Mouse (Mus musculus): ENCODE data around the gene D17Wsu92e. TPM values are rescaled to one million over a fixed set of nuclear protein-coding genes. Genes with fewer than 3 reads are reported as not detected.
A peak's percentile ranks its signal among the peaks of the same experiment; 100 is the strongest.

The D17Wsu92e gene
- total RNA-seq, 2 experiments from 2014 or later: 127 to 130 TPM

DNA sequence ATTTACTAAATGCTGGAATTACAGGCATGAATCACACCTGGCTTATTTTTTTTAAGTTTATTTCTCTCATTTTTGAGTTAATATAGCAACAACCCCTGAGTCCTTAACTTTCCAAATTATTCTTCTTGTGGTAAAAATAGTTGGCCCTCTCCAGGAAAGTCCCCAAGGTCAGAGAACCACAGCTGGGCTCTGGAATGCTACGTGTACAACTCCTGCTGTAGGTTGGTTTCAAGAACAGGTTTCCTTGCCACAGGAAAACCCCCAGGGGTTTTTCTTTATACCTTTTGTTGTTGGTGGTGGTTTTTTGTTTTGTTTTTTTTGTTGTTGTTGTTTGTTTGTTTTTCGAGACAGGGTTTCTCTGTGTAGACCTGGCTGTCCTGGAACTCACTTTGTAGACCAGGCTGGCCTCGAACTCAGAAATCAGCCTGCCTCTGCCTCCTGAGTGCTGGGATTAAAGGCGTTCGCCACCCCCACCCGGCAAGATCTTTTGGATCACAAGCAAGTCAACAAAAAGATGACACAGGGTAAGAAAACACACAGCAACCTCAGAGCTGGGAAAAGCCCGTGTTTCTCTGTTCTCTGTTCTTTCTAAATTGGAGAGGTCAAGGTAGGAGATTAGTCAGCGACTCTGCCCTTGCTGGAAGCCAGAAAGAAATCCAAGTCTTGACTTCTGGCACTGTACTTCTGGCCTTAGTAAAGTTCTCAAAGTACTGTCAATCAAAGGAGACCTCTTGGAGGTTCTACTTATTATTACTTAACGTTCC is 2.9 kb upstream of the D17Wsu92e start:
- no peak for DNase-seq (ENCODE audit: low spot score in 2 of 2)

DNA sequence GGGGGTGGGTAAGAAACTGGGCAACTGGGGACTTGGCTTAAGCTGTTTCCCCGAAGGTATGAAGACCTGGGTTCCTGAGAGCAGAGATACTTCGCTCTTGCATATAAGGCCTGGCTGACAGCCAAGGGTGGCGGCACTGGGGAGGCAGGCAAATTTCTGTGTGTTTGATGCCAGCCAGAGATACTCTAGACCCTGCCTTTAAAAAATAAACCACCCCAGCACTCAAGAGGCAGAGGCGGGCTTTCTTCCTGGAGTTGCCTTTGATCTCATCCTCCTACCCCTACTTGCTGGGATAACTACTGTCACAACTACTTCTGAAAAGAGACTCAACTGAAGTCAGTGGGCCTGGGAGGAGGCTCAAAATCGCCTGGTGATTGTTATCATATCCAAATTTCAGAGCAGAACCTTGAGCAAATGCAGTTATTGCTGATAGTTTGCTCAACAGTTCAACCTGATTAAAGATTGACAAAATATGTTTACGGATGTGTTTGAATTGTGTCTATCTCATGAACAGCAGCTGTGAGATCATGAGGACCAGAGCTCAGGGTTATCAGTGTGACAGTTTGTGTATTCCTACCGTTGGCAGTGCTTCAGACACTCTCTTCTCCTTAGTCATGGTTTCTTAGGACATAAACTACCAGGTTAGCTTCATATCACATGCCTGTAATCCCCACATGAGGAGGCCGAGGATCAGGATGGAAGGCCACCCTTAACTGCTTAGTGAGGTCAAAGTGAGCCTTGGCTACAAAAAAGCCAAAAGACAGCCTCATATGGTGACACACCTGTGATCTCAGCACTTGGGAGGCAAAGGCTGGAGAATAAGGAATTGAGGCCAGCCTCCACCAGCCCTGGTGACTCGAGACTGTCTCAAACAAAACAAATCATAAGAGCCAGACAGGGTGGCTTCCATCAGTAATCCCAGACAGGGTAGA is 1.2 kb upstream of the D17Wsu92e start:
- no peak for DNase-seq (ENCODE audit: low spot score in 2 of 2)

DNA sequence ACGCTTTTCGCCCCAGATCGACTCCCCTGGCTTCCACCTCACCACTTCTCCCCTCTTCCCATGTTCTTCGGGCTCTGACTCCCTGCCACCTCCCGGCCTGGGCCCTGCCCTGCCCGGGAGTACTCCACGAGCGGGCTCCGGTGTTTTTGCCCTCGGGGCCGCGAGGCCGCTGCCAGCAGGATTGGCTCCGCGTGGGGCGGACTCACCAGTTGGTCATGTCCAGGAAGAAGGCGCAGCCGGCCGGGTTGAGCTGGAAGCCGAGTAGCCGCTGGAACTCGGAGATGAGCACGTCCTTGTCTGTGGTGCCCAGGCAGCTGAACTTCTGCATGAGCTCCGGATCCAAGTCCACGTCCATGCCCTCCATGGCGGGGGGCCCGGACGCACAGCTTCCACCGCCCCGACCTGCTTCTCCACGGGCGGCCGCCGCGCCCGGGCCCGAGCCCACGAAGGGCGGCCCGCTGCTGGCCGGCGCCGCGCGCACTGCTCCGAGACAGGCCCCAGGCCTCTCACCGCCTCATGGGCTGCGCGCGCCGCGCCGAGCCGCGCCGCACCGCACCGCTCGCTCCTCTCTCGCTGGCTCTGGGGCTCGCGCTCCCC is 379 bp downstream of the D17Wsu92e start:
- peak; percentile 45 to 57 for DNase-seq (ENCODE audit: low spot score in 2 of 2)

DNA sequence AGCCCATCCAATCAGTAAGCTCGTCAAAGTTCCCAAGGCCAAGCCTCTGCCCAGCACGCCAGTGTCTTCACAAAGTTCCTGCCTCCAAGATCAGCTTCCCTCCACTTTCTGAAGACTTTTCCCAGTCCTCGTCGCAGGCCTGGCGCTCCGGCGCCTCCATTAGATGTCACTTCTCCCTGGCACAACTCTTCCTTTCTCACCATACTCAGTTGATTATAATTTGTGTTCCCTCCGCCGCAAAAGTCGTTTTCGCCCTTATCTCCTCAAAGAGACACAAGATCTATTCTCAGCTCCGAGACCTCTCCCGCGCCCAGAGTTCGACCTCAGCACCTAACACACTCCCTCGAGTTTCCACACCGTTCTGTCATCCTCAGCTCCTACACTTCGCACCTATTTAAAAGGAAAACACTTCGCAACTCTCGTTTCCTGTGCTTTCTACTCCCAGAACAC is 902 bp downstream of the D17Wsu92e start:
- DNase-seq (ENCODE audit: low spot score in 2 of 2): no peak

DNA sequence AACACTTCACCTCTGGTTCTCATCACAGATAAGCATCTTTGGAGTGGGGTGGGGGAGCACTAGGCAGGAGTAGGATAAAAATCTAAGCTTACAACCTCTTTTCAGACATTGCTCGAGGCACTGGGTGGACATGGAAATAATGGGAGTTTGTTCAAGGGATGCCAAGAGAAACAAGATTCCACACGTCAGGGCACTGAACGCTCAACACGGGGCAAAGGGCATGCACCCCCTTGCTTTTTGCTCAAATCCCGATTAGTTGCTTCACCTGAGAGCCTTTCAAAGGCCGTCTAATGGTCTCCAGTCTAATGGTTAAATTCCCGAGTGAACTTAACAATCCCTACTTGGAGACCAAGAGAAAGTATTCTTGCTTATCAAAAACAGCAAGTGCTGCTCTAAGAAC is 1.4 kb downstream of the D17Wsu92e start:
- no peak for DNase-seq (ENCODE audit: low spot score in 2 of 2)

DNA sequence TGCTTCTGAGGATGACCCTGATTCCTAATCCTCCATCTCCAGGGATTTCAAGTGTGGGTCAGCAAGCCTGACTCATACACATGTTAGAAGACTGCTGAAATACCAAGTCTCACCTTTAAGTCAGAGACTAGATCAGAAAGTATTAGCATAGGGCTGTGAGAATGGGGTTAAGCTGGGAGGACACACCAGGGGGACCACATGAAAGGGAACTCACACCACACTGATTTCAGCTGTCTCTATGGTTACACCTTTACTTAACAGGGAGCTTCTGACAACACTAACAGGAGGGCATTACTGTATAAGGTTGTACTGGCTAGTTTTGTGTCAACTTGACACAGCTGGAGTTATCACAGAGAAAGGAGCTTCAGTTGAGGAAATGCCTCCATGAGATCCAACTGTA is 5.8 kb downstream of the D17Wsu92e start:
- no peak for DNase-seq (ENCODE audit: low spot score in 2 of 2)

DNA sequence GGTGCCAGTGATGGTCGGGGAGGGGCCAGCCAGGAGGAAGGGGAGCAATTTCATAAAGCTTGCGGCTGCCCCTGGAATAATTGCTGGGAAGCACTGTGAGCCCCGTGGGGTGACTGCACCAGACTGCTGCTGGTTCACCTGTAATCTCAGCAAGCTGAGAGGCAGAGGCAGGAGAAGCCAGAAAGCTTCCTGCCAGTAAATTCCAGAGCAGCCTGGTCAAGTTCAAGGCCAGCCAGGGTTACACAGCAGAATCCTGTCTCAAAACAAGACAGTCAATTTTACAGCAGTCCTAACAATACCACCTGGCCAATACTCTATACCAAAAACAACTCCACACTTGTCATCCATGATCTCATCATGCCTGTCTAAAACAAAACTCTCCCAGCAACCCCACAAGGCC is 8.5 kb downstream of the D17Wsu92e start:
- no peak for DNase-seq (ENCODE audit: low spot score in 2 of 2)

DNA sequence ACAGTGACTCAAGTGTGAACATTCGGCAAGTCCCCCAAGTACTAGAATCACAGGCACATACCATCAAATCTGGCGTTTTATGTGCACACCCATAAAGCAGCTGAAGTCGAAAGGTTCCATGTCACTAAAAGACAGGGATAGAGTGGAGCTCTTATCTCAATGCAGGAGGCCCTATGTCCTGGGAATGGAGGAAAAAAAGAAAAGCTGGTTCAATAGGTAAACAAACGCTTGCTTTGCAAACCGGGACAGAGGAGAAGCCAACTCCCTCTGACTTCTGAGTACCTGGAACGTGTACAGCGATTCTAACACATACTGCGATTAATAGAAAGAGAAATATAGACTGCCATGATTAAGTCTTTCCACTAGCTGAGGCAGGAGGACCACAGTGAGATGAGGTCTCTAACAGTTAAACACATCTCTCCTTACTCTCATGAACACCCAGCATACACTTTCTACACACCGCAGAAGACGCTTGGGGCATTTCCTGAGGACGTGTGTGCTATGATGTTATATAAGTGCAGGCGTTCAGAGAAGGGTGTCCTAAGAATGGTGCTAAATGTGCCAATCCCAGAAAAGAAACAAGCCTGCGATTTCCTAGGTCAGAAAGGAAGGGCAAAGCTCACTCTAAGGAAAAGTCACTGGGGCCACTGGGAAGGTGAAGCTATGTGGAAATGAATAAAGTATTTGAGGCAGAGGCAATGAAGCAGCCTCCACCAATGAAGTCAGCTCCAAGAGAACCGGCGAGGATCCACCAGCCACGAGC is 9.7 kb downstream of the D17Wsu92e start:
- DNase-seq (ENCODE audit: low spot score in 2 of 2): no peak

DNA sequence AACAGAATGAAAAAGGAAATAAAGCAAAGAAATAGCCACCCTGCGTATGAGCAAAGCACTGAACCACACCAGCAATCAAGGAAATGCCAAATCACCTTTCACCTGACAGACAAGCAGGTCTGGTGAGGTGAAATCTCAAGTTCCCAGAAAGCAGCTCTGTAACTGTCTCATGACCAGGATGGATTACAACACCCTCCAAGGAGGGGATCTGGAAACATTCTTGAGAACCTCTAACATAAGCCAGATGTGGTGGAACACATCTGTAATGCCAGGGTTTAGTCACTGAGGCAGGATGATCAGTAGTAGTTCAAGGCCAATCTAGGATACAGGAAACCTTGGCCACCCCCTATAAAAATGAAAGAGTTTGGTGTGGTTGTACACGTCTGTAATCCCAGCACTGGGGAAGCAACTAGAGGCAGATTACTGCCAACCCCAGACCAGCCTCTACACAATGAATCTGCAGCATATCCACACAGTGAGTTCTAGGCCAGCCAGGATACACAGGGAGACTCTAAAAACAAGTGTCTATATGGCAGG is 12.8 kb downstream of the D17Wsu92e start:
- DNase-seq (ENCODE audit: low spot score in 2 of 2): no peak

DNA sequence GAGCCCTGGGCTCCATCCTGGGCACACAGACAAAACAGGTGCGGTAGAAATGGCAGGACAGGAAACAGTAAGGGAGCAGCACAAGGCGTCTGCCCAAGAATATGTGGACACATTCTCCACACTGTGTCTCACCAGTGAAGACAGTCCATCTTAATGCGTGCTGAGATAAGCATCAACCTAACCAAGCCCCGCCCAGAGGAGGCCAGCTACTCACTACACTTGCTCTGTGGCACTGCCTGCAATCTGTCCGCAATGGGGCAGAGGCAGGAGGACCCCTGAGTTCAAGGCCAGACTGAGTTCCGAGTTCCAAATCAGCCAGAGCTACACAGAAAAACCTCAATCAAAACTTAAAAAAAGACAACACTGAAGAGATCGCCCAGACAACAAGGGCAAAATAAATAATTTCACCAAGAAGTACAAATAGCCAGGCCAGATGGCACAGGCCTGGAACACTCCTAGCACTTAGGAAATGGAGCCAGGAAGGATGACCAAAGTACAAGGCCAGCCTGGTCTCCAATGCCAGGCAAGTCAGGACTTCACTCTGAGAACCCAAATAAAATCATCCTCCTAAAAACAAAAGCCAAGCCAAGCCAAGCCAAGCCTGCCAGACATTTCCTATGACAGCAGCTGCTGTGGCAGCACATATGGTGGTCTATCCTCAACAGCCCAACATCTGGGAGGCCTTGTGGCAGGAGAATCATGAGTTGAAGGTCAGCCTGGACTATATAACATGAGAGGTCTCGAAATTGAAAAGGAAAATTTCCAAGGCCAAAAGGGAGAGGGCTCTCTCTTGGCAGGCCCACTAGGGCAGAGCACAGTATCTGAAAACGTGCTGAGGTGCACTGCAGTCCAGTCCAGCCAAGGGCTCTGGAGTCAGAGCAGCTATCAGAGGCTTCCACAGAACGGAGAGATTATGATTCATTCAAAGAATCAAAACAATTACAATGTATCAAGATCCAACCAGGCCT is 15.4 kb downstream of the D17Wsu92e start:
- DNase-seq (ENCODE audit: low spot score in 2 of 2): no peak

DNA sequence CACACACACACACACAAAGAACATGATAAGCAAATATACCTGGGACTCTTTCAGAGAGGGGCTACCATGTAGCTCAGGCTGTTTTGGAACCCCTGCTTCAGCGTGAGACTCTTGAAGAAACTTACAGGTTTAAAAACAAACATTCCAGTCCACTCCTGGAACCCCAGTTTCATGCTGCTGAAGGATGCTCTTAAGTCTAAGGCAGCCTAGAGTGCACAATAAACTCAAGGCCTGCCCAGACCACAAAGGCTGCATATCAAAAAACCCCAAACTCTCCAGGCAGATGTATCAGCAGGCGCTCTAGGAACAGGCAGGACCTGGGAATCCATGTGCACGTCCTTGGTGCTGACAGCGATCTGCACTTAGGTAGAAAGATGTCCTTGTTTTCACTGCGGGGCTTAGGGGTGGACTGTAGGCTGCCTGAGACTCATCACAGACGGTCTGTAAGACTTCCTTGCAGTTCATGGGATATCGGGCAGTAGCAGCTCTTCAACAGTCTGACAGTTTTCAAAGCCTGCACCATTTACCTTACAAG is 16.2 kb downstream of the D17Wsu92e start:
- no peak for DNase-seq (ENCODE audit: low spot score in 2 of 2)

DNA sequence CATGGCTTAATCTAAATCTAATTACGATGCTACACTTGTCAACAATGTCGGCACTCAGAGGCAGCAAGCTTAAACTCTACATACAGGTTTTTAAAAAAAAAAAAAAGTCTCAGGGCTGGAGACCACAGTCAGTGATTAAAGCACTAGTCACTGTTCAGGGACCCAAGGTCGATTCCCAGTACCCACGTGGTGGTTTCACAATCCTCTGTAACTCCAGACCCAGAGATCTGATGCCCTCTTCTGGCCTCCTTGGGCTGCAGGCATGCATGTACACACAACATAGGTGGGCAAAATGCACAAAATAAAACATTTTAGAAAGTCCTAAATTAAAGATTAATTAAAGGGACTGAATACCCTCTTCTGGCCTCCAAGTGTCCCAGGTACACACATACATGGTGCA is 16.7 kb downstream of the D17Wsu92e start:
- no peak for DNase-seq (ENCODE audit: low spot score in 2 of 2)

DNA sequence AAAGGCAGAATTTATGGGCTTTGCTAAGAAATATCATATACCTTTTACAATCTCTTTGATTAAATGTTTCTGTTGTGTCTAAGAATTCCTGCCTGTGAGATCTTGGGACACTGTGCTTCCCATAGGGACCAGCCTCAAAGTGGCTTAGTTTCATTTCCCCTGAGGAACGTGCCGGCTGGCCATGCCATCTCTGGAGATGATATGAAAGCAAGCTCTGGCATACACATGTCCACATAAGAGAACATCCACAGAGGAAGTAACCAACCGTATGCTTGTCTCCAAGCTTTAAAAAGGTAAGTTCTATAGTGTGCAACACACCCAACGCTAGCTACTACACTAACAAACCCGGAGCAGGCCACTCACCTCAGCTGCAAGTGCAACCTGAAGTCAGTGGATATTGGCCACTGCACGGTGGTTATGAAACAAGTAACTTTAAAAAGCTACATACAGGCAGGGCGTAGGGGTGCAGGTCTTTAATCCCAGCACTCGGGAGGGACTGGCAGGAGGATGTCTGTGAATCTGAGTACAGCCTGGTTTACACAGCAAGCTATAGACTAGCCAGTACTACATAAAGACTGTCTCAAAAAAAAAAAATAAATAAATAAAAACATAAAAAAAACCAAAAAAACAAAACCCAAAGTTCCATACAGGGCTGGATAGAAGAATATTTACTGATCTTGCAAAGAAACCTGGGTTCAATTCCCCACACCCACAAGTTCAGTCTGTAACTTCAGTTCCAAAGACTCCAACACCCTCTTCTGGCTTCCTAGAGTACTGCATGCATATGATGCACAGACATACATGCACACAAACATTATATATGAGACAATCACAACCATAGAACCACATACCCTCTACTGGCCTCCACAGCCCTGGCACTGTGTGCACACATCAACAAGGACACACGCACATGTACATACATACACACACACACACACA is 19.5 kb downstream of the D17Wsu92e start:
- DNase-seq (ENCODE audit: low spot score in 2 of 2): no peak

DNA sequence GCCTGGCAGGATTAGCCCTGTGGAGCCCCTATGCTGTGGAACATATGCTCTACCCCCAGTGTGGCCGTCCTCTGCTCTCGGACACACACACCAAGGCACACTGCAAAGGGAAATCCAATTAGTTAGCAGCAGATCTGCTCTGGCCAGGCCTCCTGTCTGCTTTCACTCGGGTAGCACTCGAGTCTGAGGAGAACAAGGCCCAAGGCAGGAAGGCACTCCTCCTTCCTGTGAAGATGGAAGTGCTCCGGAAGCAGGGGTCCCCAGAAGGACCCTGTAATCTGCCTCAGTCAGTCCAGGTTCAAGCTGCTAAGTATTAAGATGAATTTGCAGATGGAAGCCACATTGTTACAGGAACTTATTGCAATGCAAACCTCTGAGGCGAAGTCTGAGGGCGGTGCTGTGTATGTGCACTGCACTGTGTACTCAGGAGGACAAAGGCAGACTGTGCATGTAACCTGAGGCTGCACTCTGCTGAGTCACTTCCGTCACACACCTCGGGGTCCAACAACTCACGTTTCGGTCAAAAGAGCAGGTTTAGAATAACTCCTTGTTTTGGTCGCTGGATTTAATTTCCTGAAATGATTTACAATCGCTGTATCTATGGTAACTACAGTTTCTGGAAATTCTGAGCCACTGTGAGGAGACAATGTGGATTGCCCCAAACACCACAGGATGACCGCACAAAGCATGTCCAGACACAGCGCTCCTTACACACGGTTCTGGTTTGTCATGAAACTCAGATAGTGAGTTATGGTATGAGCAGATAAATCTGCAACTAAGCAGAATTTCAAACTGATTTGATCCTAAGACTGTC is 20.5 kb downstream of the D17Wsu92e start:
- no peak for DNase-seq (ENCODE audit: low spot score in 2 of 2)

DNA sequence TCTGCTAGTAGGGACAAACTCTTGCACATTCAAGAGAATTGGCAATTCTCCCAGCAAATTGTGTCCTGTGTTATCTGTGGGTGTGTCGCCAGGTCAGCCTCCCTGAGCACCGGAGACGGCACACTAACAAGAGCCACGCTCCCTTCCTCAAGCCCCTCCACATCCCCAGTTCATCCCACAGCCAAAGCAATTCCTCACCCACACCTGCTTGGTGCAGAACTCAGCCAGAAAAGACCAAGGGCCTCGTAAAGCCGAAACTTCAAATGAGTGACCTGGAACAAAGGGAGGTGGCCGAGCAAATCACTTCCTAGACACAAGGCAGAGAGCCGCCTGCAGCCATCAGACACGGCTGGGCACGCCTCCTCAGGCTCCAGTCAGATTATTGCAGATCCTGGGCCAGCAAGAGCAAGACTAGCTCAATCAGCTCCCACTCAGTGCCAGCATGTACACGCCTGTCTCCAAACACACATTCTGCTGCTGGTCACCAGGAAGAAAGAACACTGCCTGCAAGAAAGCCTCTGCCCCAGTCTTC is 23.0 kb downstream of the D17Wsu92e start:
- no peak for DNase-seq (ENCODE audit: low spot score in 2 of 2)

DNA sequence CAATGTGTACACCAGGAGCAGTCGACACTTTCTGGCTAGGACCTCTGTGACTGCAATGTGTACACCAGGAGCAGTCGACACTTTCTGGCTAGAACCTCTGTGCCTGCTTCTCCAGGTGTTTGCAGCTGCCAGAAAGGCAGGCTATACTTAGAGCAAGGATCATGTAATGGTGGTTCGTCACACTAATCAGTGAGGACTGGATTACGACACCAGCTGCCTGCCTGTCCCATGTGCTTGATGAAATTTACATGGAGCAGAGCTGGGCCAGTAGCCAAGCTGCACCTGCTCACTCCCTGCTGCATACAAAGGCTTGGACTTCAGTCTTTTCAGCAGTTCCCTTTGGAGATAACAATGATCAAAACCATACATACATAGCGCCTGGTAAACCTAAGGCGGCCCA is 23.7 kb downstream of the D17Wsu92e start:
- DNase-seq (ENCODE audit: low spot score in 2 of 2): no peak

DNA sequence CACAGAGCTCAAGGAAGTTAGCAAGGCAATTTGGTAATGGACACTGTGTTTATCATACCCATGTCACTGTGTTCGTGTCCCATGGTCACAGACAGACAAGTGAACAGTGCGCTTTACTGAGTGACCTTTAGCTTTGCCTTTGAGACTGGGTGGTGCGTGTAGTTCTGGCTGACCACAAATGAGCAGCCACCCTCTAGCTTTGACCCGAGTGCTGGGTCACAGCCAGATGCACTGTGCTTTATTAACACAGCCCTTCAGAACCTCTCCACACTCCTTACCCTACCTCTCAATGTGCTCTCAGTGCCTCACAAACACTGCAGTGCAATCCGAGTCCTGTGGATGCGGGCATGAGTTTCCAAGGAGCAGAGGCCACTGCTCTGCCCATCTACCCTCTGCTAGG is 27.3 kb downstream of the D17Wsu92e start:
- DNase-seq (ENCODE audit: low spot score in 2 of 2): no peak

Measured in adrenal gland, postnatal 4 days (tissue).